ENCODE assay signal across 8 mouse cellular contexts in the genomic region with DNA sequence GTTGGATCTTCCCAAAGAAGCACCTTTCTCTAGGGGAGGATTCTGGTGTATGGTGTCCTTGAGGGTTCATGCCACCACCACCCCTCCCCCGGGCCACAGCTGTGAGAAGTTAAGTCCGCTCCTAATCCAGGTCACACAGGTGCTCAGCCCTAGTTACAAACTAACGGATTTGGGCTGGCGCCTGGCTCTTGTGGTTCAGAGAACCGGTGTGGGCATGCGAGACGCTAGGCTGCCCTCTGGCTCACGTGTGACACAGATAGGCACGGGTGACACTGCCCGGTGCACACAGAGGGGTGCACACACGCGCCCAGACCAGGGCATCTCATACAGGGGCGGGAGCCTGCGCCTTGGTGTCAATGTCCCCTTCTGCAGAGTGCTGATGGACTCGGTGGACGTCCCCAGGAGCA. TPM values are rescaled to one million over a fixed set of nuclear protein-coding genes. Genes with fewer than 3 reads are reported as not detected.
DNase-seq lines count a peak whose midpoint lies in the region; ATAC-seq and TF ChIP-seq lines count a peak whose summit lies in the region.

No protein-coding gene starts in this region.

- peak overlapping the region; percentile 19; the same call in 1 of the 2 replicates for H3K27ac ChIP-seq in bone marrow, adult 2 months (ENCODE audit: control insufficient read depth, insufficient read depth, low read depth, low read length, poor library complexity)
- no peak overlapping the region for H3K27ac ChIP-seq in intestine, postnatal 0 days (ENCODE audit: low read depth, low read length)
- H3K27ac ChIP-seq in limb, embryonic 14.5 days (replicated peaks; ENCODE audit: low read depth, low read length): peak overlapping the region; percentile 43; the same call in 1 of the 2 replicates

- H3K4me3 ChIP-seq in bone marrow, adult 2 months (replicated peaks; ENCODE audit: control insufficient read depth, low read depth, low read length): peak overlapping the region; percentile 48
- H3K4me3 ChIP-seq in intestine, postnatal 0 days (ENCODE audit: low read depth, low read length): peak overlapping the region; percentile 45
- H3K4me3 ChIP-seq in limb, embryonic 14.5 days (replicated peaks; ENCODE audit: low read length): peak overlapping the region; percentile 55

- peak; percentile 12 for ATAC-seq in frontal cortex, adult (ENCODE audit: low TSS enrichment)
- ATAC-seq in intestine, postnatal 0 days: peak; percentile 43
- 0 out of 2 replicates have a peak, but pooled peaks have one; percentile 34 for ATAC-seq in limb, embryonic 14.5 days (ENCODE audit: low FRiP score, low read depth)

- no peak for TF ChIP-seq POLR2A in bone marrow, adult 2 months (IDR thresholded peaks at IDR 0.05; ENCODE audit: borderline replicate concordance, control insufficient read depth, low read depth, low read length)
- no peak for TF ChIP-seq POLR2A in limb, embryonic 14.5 days (IDR thresholded peaks at IDR 0.05; ENCODE audit: borderline replicate concordance, extremely low read depth, insufficient read depth, insufficient read length)

- WGBS in bone marrow, adult 2 months: 2% methylated on average over 16 of the region's 16 CpGs
- 3% methylated on average over 16 of the region's 16 CpGs for whole genome bisulfite sequencing in intestine, postnatal 0 days
- WGBS in limb, embryonic 14.5 days: 3% methylated on average over 16 of the region's 16 CpGs

- peaks cover 2% of the 10 kb centered on the region; the same call in 1 of the 2 replicates for H3K4me1 ChIP-seq in bone marrow, adult 2 months (ENCODE audit: control insufficient read depth, insufficient read depth, low read length)
- no peaks in the 10 kb centered on the region for H3K4me1 ChIP-seq in intestine, postnatal 0 days (replicated peaks; ENCODE audit: control insufficient read depth, insufficient read depth, low read length)
- peaks cover 9% of the 10 kb centered on the region for H3K4me1 ChIP-seq in limb, embryonic 14.5 days (ENCODE audit: control insufficient read depth, insufficient read depth, low read length)

- H3K36me3 ChIP-seq in intestine, postnatal 0 days (ENCODE audit: control insufficient read depth, insufficient read depth): no peaks in the 10 kb centered on the region
- H3K36me3 ChIP-seq in limb, embryonic 14.5 days (ENCODE audit: control insufficient read depth, insufficient read depth, low read length): no peaks in the 10 kb centered on the region

- H3K27me3 ChIP-seq in intestine, postnatal 0 days (replicated peaks; ENCODE audit: control insufficient read depth, insufficient read depth, low read length): no peaks in the 10 kb centered on the region
- H3K27me3 ChIP-seq in limb, embryonic 14.5 days (ENCODE audit: control insufficient read depth, insufficient read depth, low read length): no peaks in the 10 kb centered on the region

- no peaks in the 10 kb centered on the region for H3K9me3 ChIP-seq in intestine, postnatal 0 days (ENCODE audit: control insufficient read depth)
- H3K9me3 ChIP-seq in limb, embryonic 14.5 days (ENCODE audit: control insufficient read depth, low read length): no peaks in the 10 kb centered on the region

- DNase-seq in embryo, embryonic 11 days: peak; percentile 39
- no peak for DNase-seq in embryo, embryonic 10 days (ENCODE audit: low spot score)
- no peak for DNase-seq in limb, embryonic 14.5 days (ENCODE audit: low spot score)
- DNase-seq in naive thymus-derived CD4-positive, alpha-beta T cell, adult 2 months (ENCODE audit: low read depth): peak; percentile 36
- peak; percentile 82 for DNase-seq in thymus, postnatal 25 days

- no peak for TF ChIP-seq CTCF in bone marrow, adult 2 months (IDR thresholded peaks at IDR 0.05; ENCODE audit: control insufficient read depth, insufficient read depth, low read length)
- no peak for TF ChIP-seq CTCF in intestine, postnatal 0 days (IDR thresholded peaks at IDR 0.05; ENCODE audit: low read depth)

- peak overlapping the region; percentile 86 for H3K4me2 ChIP-seq in intestine, postnatal 0 days (replicated peaks; ENCODE audit: low read depth)
- peak overlapping the region; percentile 94 for H3K4me2 ChIP-seq in limb, embryonic 14.5 days (replicated peaks; ENCODE audit: low read depth, low read length, severe bottlenecking)

- peak overlapping the region; percentile 47 for H3K9ac ChIP-seq in intestine, postnatal 0 days (ENCODE audit: low read depth, low read length)
- peak overlapping the region; percentile 74 for H3K9ac ChIP-seq in limb, embryonic 14.5 days (ENCODE audit: low read depth, low read length, severe bottlenecking)

RNA-seq across cellular contexts. Expression of gene Nim1k, which starts 0.5 kb away (rescaled TPM):
- polyA plus RNA-seq in bone marrow, adult 2 months (2011; ENCODE audit: insufficient read depth, insufficient read length, low replicate concordance, missing spikeins): 0.18 and 0.37 TPM in 2 replicates
- polyA plus RNA-seq in intestine, postnatal 0 days (2015; fragmentation: Nextera tagmentation; extraction: Ambion mirVana): 0.48 and 0.53 TPM in 2 replicates
- 1.2 and 1.3 TPM in 2 replicates for polyA plus RNA-seq in limb, embryonic 14.5 days (2012; rRNA removed)
- 2.1 and 2.2 TPM in 2 replicates for polyA plus RNA-seq in limb, embryonic 14.5 days (2014; fragmentation: Nextera tagmentation; extraction: Ambion mirVana)

RNA-seq across cellular contexts. Expression of gene Zfp131, which starts 35.5 kb away (rescaled TPM):
- 12.6 and 13.8 TPM in 2 replicates for polyA plus RNA-seq in bone marrow, adult 2 months (2011; ENCODE audit: insufficient read depth, insufficient read length, low replicate concordance, missing spikeins)
- 12.9 and 15.4 TPM in 2 replicates for polyA plus RNA-seq in intestine, postnatal 0 days (2015; fragmentation: Nextera tagmentation; extraction: Ambion mirVana)
- 26.6 and 32.1 TPM in 2 replicates for polyA plus RNA-seq in limb, embryonic 14.5 days (2012; rRNA removed)
- 39.6 and 41.3 TPM in 2 replicates for polyA plus RNA-seq in limb, embryonic 14.5 days (2014; fragmentation: Nextera tagmentation; extraction: Ambion mirVana)

Comparison
In these comparisons a context has a peak if more than half of its experiments do, and no peak if none do; other contexts are left out.
1. DNase-seq: peak in embryo, embryonic 11 days (single experiment), naive thymus-derived CD4-positive, alpha-beta T cell, adult 2 months (single experiment) and thymus, postnatal 25 days (single experiment); none in embryo, embryonic 10 days (single experiment) and limb, embryonic 14.5 days (single experiment).
2. Peak in every context shown above with its lines, with median percentiles within 50 percentile points of each other: H3K4me3 ChIP-seq and ATAC-seq.